Mouse (Mus musculus) left cerebral cortex, adult 9 months (tissue): Measurements from ENCODE around the gene Unc13a.
A peak's percentile ranks its signal among the peaks of the same experiment; 100 is the strongest.
"Not testable (repeated sequence)": the region's sequence is repeated elsewhere in the genome, so short reads cannot be mapped to it uniquely, and the experiment has no call there.

Experiments
- DNase-seq, 2 experiments: peaks; one replicate each; pipeline ENCODE4 v3.0.0; 2022; ENCODE audit warnings: low spot score in 2 of 2

Unc13a gene

DNA sequence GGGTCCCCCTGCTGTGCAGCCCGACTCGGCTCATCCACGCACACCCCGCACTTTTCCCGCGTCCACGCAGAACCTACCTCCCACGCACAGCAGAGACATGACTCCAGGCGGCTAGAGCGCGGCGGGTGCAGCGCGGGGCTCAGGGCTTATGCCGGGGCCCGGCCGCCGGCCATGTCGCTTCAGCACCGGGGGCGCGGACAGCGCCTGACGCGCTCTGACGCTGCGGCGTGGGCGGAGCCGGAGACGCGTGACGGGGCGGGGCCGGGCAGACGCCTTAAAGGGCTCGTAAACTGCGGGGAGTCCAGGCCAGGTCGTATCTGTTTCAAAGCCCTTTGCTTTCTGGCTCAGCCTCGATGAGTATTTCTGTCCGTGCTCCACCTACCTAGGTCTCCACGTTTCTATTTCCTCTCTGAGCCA lies at the start of gene Unc13a:
Gene Unc13a (minus strand): TSS at position 209 of the 417 bp plus-strand sequence.
- peak; percentile 70 to 92 for DNase-seq

DNA sequence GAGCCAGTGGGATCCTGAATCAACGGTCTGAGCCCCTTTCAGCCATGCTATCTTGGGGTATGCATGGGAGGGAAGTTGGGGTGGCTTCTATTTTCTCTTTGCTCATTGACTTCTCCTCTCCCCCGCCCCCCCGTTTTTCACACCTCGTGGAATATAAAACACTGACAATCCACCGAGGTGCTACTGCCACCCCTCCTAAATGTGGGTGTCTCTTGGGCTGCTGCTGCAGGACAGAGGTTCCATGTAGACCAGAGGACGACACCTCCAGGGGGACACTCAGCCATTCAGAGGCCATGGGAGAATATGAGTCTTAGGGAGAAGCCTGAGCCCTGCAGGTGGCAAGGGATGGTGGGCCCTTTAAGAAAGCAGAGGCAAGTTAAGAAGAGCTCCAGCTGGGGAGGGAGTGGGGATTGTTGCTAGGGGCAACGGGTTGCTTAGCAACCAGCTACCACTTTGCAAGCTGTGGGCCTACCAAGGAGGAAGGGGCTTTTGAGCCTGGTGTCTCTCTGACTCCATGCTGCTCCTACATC lies 48.4 kb upstream of the Unc13a start:
- DNase-seq: peak; percentile 77 to 82

DNA sequence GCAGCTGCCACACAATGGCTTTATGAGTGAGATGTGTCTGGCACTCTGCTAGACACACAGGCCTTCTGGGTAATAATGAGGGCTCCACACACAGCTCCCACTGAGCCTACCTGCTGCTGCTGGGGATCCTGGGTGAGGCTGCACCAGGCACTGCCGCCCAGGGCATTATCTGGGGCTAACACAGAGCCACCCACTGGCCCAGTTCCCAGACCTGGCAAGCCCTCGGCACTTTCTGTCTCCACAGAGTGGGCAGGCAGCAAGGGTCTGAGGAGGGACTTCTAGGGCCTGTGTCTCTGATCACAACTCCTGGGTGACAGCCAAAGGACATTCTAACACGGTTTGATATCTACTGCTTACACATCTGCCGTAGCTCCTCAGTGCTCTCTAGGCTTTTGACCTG lies 47.7 kb upstream of the Unc13a start:
- DNase-seq: no peak

DNA sequence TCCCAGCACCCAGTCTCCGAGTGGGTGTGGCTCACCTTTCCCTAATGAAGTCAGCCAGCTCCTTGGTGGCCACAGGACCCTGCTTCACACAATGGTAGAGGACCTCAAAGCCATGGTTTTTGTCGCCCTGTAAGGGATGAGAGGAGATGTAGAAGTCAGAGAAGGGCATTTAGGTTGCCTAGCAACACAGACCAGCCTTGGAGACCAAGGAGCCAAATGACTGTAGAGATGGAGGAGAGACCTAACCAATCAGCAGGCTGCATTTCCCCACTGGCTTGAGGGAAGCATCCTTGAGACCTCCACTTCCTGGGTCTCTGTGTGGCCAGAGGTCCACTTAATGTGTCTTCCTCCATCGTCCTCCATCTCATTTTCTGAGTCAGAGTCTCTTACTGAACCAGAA lies 46.7 kb upstream of the Unc13a start:
- DNase-seq: no peak

DNA sequence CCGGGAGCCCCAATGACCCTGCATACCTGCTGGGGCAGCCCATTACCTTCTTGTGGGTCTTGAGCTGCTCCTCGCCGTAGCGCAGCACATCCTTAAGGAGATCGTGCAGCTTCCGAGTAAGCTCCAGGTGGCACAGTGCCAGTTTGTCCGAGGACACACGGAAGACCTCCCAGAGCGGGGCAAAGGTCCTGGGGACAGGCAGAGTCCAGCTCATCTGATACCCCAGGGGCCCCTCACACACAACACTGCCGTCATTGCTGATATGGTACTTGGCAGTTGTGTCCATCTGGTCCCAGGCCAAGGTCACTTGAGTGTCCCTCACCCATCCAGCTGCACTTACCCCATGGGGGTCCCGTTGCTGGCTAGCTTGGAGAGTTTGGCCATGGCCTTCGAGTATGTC lies 45.5 kb upstream of the Unc13a start:
- no peak for DNase-seq

DNA sequence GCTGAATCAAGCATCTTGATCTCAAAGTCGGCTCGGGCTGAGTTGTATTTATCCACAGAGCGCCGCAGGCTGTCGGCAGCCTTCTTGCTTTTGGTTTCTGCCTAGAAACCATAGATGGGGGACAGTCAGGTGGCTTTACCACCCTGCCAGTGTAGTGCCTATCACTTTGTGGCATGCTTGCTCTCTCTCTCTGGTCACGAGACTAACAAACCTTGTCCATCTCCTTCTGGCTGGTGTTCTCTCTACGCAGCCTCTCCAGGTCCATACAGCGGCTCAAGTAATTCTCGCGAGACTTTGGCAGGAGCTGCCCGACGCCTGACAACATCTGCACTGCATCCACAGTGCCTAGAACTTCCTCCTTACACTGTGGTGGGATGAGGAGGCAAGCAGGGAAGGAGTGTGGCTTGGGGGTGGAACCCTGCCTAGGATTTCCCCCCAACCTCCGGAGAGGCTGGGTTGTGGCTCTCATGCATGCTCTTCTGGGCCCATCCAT lies 45.0 kb upstream of the Unc13a start:
- DNase-seq: no peak

DNA sequence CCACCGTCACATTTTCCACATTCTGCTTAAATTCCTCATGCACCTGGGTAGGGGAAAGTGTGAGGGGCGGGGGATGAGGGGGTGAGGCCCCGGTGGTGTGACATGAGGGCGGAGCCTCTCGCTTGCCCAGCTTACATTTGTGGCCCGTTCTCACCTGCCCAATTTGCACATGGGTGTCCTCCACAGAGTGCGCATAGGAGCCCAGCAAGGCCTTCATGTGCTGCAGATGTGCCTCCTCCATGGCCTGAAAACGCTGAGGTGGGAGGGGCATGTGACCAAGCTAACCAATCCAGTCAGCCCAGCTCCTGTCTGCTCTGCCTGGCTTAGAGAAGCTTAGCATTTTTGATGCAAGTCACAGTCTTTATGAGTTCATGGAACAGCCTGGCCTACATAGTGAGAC lies 44.0 kb upstream of the Unc13a start:
- no peak for DNase-seq

DNA sequence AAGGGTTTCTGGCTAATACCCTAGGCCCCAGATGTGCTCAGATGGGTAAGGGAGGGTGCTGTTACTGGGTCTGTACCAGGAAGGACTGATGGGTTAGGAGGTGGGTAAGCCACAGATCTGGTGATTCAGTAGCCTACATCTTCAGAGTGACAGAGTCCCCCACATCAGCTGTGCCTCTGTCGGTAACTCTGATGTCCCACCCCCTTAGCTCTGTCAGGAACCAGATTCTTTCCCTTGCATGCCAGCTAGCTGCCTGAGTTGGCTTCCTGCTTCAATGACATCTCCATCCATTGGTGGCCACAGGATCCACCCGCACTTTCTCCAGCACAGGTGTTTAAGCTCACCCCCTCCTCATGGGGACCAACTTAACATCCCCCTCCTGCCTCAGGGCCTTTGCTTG lies 40.0 kb upstream of the Unc13a start:
- no peak for DNase-seq

DNA sequence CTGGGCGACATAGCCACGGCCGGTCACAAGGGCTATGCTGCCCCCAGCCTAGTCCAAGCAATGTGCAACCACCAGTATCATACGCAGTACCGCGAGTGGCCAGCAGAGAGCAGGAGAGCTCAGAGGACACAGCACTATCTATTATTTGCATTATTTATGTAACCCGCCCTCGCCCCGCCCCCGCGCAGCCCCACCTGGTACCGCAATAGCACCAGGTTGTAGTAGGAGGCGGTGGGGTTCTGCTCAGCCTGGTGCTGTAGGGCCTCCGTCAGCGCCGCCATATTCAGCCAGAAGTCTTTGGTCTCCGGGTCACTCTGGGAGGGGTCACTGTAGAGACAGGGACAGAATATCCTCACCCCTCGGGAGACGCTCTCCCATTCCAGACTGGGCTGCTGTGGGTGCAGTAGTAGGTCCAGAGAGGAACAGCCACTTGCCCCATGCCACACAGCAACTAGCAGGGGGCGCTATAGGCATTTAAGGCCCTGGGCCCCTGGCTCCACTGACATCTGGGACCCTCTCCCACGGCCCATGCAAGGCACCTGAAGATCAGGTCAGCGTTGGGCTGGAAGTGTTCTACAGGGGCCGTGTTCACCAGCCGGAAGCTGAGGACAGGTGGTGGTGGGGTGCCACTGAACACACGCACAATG lies 38.4 kb upstream of the Unc13a start:
- peak in 1 of 2 experiments; percentile 93 for DNase-seq

DNA sequence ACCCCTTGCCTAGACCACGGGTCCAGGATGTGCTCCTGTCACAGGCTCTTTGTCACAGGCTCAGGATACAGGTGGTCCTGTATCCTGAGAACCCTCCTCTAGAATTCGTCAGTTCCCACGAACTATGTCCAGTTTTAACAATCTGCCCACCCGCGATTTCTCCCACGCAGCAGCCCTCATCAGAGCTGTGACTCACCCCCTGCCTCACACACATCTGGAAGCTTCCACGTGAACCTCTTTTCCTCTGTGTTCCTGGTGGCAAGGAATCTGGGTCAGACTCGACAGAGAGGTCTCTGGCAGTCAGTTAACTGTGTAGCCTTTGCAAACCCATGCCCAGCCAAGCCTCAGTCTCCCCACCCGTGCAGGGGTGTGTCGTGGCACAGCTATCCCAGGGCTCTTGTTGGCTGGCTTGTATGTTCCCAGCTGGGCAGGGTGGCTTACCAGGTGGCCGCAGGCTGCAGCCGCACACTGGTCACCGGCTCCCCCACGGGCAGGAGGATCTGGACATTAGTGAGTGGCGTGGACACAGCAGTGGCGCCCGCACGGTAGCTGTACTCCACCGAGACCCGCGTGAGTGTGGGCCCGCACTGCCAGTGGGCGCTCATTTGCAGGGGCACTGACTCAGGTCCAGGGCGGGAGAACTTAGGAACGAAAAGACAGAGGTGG lies 37.7 kb upstream of the Unc13a start:
- no peak for DNase-seq

DNA sequence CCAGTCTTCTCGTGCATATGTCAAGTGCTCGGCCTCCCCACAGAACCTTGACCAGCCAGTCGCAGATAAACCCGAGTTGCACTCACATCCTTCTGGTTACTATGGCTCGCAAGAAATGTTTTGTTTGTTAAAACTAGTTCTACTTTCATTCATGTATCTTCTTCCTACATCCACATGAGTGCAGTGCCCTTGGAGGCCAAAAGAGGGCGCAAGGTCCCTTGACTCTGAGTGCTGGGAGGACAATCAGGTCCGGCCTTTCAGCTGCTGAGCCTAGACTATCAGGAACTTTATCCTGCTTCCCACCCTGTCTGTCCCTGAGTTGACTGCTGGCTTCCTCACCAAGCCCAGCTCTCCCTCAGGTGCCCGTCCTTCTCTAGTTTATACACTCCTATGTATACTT lies 36.3 kb upstream of the Unc13a start:
- peak in 1 of 2 experiments; percentile 69 for DNase-seq

DNA sequence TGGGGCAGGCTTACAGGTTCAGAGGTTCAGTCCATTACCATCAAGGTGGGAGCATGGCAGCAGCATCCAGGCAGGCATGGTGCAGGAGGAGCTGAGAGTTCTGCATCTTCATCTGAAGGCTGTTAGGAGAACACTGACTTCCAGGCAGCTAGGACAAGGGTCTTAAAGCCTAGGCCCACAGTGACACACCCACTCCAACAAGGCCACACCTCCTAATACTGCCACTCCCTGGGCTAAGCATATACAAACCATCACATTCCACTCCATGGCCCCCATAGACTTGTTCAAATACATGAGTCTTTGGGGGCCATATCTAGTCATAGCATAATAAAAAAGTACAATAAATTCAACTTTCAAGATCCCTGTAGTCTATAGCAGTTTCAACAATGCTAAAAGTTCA lies 31.8 kb upstream of the Unc13a start:
- not testable (repeated sequence) for DNase-seq

DNA sequence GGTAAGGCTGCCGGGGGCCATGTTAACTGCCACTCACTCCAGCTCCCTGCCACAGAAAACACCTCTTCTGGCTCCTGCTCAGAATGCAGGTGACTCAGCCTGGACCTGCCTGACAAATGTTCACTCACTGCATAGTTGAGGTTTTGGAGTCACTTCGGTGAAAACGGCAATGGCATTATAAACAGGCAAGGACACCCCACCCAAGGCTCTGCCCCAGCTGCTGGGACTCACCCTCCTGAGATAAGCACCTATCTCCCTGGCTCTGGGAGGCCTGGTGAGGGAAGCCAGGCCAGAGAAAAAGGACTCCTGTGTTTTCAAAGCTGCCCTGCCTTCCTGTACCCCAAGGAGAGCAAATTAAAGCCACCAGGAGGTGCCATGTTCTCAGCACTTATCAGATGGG lies 31.4 kb upstream of the Unc13a start:
- DNase-seq: no peak

DNA sequence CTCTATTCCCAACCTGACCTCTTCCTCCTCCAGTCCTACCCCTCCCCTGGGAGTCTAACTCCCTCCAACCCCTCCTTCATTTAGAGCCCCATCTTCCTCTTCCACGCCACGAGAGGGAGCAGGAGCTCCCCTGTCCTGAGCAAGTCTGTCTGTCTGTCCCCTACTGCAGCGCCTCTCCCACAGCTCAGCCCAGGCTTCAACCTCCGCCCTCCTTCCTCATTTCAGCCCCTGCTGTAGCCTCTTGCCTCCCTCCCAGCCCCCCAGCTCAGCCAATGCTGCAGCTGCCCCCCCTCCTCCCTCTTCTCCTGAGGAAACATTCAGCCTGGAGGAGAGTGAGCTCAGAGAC lies 30.5 kb upstream of the Unc13a start:
- no peak for DNase-seq

DNA sequence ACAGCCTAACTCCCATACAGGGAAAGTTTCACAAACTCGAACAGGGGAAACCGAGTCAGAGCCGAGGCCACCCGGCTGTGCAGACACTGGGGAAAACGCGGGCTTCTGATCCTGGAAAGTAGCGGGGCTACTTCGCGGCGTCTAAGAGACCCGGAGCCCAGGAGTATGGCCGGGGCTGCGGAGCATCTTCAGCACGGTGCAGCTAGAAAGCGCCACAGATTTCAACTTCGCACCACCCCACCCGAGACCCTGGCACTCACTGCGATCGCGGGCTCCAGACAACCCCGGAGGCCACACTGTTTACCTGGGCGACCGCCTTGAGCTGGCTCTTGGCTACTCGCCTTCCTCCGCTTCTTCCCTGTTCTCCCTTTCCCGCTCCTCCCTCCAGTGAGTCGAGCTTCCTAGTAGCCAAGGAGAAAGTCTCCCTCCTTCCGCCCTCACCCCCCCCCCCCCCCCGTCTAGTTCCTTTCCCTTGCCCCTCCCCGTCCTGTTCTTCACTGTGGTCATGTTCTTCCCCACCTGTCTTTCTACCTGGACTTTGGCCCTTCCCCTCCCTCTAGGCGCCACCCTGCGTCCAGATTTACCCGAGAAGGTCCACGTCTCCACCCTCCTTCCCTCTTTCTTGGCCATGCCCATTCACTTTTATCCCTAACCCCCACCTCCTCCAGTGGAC lies 30.0 kb upstream of the Unc13a start, which contains the start of gene B3gnt3:
Gene B3gnt3 (minus strand): TSS at position 376 of the 673 bp plus-strand sequence.
- no peak for DNase-seq

DNA sequence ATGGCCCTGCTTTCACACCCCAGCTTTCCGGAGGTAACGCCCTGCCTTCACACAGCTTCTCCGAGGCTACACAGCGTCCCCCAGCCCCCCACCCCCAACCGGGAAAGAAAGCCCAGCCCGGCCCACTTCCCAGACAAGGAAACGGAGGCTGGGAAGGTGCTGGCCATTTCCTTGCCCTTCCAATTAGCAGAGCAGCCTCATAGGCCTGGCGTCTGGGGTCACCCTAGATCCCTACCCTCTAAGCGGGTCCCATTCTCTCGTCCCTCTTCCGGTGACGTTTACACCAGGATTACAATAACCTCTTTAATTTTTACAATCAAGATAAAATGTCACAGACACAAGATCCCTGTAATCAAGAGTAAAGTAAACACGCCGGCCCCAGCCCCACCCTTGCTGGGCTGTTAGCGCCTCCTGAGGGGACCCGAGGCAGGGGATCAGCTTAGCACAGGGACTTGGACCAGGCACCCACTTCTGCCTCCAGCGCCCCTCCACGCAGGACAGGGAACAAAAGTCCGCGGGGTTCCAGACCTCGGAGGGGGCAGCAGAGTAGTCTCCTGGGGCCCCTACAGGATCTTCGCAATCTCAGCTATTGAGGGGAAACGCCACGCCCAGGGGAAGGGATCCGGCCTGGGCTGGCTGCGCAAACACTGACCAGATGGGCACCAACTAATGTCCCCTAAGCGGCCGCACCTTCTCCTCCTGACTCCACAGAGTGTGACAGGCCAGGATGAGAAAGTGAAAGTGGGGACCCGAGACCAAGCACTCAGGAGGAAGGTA lies 29.1 kb upstream of the Unc13a start:
- no peak for DNase-seq

DNA sequence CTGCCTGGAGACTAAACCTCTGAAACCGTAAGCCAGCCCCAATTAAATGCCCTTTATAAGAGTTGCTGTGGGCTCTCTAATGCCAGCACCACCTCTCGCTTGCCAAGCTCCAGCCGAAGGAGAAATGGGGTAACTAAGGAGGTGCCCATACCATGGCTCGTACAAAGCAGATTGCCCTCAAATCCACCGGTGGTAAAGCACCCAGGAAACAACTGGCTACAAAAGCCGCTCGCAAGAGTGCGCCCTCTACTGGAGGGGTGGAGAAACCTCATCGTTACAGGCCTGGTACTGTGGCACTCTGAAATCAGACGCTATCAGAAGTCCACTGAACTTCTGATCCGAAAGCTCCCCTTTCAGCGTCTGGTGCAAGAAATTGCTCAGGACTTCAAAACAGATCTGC lies 23.9 kb upstream of the Unc13a start:
- not testable (repeated sequence) for DNase-seq

DNA sequence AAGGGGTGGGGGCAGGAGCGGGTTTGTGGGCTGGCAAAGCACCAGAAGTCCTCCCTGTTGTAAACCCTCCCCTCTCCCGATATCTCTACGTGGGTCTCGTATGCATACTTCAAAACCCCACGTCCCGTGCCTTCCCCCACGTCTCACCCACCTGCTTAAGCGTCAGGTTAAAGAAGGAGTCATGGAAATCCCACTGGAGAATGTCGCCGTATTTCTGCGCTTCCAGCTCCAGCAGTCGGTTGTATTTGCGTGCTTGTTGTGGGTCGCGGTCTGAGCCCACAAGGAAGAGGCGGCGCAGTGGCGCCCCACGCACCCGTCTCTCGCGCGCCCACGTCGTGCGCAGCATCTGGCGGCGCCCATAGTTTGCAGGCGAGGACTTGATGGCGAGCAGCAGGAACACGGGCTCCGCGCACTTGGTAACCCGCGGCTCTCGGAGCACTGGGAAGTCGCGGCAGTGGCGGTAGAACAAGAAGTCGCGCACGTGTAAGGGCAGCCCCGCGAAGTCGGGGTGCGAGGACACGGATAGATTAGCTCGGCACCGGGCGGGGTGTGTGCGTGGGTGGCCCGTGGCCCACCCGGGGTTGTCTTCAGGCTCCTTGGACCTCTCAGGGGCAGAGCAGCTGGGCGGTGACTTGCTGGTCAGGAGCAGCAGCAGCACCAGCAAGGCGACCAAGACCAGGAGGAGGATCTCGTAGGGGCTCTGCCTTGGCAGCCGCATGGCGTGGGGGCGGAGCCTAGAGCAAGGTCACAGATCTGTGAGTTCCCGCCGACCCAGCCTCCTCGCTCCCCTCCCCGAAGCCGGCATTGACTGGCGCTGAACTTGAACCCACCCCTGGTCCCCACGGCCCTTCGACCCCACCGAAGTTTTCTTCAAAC lies 21.8 kb upstream of the Unc13a start:
- no peak for DNase-seq

DNA sequence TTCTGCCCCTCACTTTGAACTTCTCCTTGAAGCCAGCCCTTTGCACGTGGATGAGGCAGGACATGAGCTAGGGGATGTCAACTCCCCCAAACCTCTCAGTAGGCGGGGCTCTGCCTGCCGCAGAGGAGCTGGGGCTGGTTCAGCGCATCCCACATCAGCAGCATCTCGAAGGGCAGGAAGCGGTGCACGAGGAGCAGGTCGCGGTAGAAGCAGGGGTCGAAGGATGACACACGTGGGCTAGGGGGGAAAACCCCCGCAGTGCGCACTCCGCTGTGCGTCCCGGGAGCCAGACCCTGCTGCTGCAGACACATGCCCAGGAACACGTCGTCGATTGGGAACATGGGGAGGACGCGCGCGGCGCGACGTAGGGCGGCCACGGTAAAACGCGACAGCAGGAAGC lies 21.0 kb upstream of the Unc13a start:
- no peak for DNase-seq

DNA sequence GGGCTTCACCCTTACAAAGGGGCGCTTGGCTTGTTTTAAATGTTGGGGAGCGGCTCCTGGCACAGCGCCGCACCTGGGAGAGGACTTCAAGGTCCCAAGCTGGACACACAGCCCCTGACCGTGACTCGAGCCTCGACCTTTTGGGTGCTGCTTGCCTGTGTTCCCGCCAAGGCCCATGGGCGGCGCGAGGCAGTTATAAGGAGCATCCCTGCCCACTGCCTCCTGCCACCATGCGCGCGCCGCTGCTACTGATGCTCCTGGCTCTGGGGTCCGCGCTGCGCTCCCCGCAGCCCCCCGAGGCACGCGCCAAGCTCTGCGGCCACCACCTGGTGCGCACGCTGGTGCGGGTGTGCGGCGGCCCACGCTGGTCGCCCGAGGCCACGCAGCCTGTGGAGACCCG lies 17.5 kb upstream of the Unc13a start, which contains the start of gene Insl3:
Gene Insl3 (plus strand): TSS at position 187 of the 400 bp plus-strand sequence.
- DNase-seq: no peak

DNA sequence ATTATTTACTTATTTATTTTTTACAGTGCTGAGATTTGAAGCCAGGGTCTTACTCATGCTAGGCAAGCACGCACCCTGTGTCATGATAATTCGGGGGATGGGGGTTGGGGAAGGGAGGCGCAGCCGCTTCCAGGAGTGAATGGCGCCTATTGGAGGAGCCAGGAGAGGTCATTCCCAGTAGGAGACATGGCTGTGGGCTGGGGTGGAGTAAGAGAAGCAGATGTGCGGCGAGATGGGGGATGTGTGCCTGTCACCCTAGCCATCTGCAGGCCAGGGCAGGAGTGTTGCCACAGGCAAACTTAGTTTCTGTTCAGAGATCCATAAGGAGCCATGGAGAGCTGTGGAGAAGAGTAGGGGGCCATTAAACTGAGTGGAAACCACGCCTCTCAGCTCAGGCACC lies 16.1 kb upstream of the Unc13a start:
- DNase-seq: no peak
